Mouse (Mus musculus): ENCODE results near the gene Irf5. TPM values are rescaled to one million over a fixed set of nuclear protein-coding genes. Genes with fewer than 3 reads are reported as not detected.

The Irf5 gene
- polyA plus RNA-seq, 1 experiment from 2014 or later: 24.9 TPM

GRCm38 (mm10) chr6:29580770-29581169 lies 54.3 kb downstream of the Irf5 start:
- no peak for DNase-seq (ENCODE audit: low spot score)
- Histone ChIP-seq H3K36me3 (peaks cover 88% of the 10 kb centered on the region), H3K4me1 (no peaks in the 10 kb centered on the region), H3K4me3 (no peak overlapping the region), H3K27ac (no peak overlapping the region), H3K9me3 (peaks cover 4% of the 10 kb centered on the region; the same call in 1 of the 2 replicates), H3K27me3 (ENCODE audit: insufficient read depth, poor library complexity, severe bottlenecking) (no peaks in the 10 kb centered on the region)
- WGBS: 75% methylated on average over 1 of the region's 1 CpGs

DNA sequence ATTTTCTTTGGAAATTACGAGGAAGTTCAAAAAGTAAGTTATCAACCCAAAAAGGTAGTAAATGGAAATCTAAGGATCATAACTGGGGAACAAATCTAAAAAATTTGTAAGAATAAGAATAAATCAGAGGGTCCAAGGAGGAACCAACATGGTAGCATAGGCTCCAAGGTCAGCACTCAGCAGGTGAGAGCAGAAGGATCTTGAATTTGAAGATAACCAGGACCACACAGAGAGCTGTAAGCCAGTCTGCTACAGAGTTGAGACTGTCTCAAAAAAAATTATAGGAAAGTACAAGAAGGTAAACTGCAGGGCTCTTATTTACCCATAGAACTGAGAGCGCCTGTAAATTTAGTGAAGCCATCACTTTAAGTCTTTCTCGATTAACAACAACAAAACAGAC lies 54.8 kb downstream of the Irf5 start:
- Histone ChIP-seq H3K36me3 (peaks cover 88% of the 10 kb centered on the region), H3K27me3 (ENCODE audit: insufficient read depth, poor library complexity, severe bottlenecking) (no peaks in the 10 kb centered on the region), H3K4me3 (no peak overlapping the region), H3K4me1 (no peaks in the 10 kb centered on the region), H3K27ac (no peak overlapping the region), H3K9me3 (peaks cover 4% of the 10 kb centered on the region; the same call in 1 of the 2 replicates)
- no peak for DNase-seq (ENCODE audit: low spot score)
- WGBS: 97% methylated on average over 3 of the region's 3 CpGs

Other genes starting within 250 kb of the Irf5 start
- gene Fam71f2, start 247.0 kb upstream of the Irf5 start, polyA plus RNA-seq (2016; fragmentation: Nextera tagmentation; extraction: Ambion mirVana): 0.22 and 0.36 TPM in 2 replicates
- 0.14 TPM in 1 of 2 replicates, not detected in the other for gene Fam71f1, start 207.5 kb upstream of the Irf5 start, polyA plus RNA-seq (2016; fragmentation: Nextera tagmentation; extraction: Ambion mirVana)
- 372 and 465 TPM in 2 replicates for gene Calu, start 178.6 kb upstream of the Irf5 start, polyA plus RNA-seq (2016; fragmentation: Nextera tagmentation; extraction: Ambion mirVana)
- gene Opn1sw, start 138.2 kb upstream of the Irf5 start, polyA plus RNA-seq (2016; fragmentation: Nextera tagmentation; extraction: Ambion mirVana): 0.11 and 0.37 TPM in 2 replicates
- 23.4 and 30.3 TPM in 2 replicates for gene Ccdc136, start 130.3 kb upstream of the Irf5 start, polyA plus RNA-seq (2016; fragmentation: Nextera tagmentation; extraction: Ambion mirVana)
- 40.2 and 83.3 TPM in 2 replicates for gene Flnc, start 93.4 kb upstream of the Irf5 start, polyA plus RNA-seq (2016; fragmentation: Nextera tagmentation; extraction: Ambion mirVana)
- 214 and 228 TPM in 2 replicates for gene Atp6v1f, start 58.9 kb upstream of the Irf5 start, polyA plus RNA-seq (2016; fragmentation: Nextera tagmentation; extraction: Ambion mirVana)
- gene Atp6v1fnb, start 55.2 kb upstream of the Irf5 start, polyA plus RNA-seq (2016; fragmentation: Nextera tagmentation; extraction: Ambion mirVana): not detected in 2 replicates
- 13.8 and 23.3 TPM in 2 replicates for gene Kcp, start 18.7 kb upstream of the Irf5 start, polyA plus RNA-seq (2016; fragmentation: Nextera tagmentation; extraction: Ambion mirVana)
- 89.1 and 90.2 TPM in 2 replicates for gene Tnpo3, start 83.3 kb downstream of the Irf5 start, polyA plus RNA-seq (2016; fragmentation: Nextera tagmentation; extraction: Ambion mirVana)
- gene Tspan33, start 167.6 kb downstream of the Irf5 start, polyA plus RNA-seq (2016; fragmentation: Nextera tagmentation; extraction: Ambion mirVana): 16.0 and 17.2 TPM in 2 replicates
- gene Smo, start 208.9 kb downstream of the Irf5 start, polyA plus RNA-seq (2016; fragmentation: Nextera tagmentation; extraction: Ambion mirVana): 21.7 and 36.9 TPM in 2 replicates
- 9.7 and 13.5 TPM in 2 replicates for gene Ahcyl2, start 241.4 kb downstream of the Irf5 start, polyA plus RNA-seq (2016; fragmentation: Nextera tagmentation; extraction: Ambion mirVana)